Mouse (Mus musculus) E14TG2a.4 (cell line): Measurements from ENCODE around the gene Arhgef3.

Source experiments
- CTCF ChIP-seq: conservative IDR thresholded peaks from 2 replicates; pipeline ENCODE4 v1.5.1; 2014; ENCODE audit warnings: low read length
- NANOG ChIP-seq: IDR thresholded peaks from 2 replicates; pipeline ENCODE4 v1.6.1; 2014; ENCODE audit warnings: borderline replicate concordance, low read length, mixed read lengths
- POU5F1 ChIP-seq: IDR thresholded peaks from 2 replicates; pipeline ENCODE4 v1.6.1; 2014; ENCODE audit warnings: low read length, borderline replicate concordance

GRCm38 (mm10) chr14:27182646-27183438 is 68.1 kb downstream of the Arhgef3 start:
- no peak for TF ChIP-seq CTCF
- TF ChIP-seq NANOG: no peak
- TF ChIP-seq POU5F1: no peak
